Mouse (Mus musculus): ENCODE data around the gene Gpr108.

The Gpr108 gene

DNA sequence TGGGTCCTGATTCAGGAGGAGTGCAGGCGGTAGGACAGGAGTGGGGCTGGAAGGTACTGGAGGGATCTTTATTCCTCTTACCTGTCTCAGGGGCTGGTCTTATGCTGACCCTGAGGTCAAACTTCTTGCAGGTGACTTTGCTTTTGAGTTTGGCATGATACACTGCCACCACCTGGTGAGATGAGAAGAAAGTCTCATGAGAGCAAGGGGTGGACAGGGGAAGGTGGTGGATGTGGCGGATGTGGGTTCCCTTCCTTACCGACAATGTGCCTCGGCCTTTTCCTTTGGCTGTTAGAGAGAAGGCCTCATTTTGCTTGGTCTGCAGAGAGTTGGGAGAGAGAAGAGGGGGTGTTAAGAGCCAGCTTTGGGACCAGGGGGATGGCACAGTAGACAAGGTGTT is 38.9 kb downstream of the Gpr108 start:
- DNase-seq (ENCODE audit: low read depth, low spot score), result peak; percentile 77

DNA sequence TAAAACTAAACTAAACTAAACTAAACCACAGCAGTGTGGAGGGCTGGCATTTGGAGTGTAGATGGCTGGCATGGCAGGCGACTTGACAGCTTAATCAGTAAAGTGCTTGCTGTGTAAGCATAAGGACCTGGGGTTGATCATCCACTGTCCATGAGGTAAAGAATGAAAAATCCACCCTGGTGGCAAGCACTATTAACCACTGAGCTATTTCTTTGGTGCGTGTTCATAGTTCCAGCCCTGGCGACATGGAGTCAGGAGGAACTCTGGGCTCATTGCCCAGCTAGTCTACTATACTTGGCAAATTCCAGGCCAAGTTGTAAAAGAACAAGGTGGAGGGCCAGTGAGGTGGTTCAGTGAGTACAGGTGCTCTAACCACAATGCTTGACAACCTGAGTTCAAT is 40.3 kb downstream of the Gpr108 start:
- DNase-seq (ENCODE audit: low read depth, low spot score), result no peak

DNA sequence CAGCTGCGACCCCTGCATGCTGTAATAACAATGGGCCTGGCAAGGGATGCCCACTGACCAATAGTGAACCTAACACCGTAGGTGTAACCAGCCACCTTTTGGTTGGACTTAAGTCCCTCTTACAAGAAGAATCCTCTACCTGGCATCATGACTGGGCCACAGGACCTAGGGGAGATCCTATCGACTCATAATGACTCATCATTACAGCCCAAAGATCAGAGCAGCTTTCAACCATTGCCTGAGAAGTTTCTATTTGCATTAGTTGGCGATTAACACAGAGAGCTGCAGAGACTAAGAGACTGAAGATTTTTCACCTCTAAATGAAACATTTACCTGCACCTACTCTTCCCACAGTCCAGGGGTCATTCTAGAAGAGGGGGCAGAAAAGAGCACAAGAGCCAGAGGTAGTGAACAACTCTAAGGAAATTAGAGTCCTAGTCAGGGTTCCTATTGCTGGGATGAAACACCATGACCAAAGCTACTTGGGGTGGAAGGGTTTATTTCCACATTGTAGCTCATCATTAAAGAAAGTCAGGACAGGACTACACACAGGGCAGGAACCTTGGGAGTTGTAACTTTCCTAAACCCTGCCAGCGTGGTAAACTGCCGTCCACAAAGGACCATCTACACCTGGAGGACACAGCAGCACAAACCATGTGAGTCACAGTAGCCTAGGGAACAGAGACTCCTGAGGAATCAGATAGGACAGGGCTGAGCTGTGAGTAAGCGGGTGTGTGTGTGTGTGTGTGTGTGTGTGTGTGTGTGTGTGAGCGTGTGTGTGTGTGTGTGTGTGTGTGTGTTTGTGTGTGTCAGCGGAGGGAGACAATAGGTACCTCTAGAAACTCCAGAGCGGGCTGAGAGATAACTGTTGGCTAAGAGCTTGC is 46.2 kb downstream of the Gpr108 start:
- no peak for DNase-seq (ENCODE audit: low read depth, low spot score)

DNA sequence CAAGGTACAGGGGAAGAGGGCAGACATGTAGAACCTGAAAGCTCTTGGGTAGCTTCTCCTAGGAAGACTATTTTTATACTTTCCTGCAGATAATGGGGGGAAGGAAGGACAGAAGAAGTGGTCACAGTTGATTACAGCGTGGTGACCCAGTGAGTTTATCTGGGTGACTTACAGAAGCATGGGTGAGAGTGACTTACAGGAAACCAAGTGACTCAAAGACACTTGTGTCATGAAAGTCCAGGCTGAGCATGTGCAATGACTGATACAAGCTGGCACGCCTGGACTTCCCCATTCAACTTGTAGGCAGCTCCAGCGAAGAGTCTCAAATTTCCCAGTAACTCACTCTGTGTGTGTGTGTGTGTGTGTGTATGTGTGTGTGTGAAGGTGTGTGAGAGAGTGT is 50.0 kb downstream of the Gpr108 start:
- no peak for DNase-seq (ENCODE audit: low read depth, low spot score)

DNA sequence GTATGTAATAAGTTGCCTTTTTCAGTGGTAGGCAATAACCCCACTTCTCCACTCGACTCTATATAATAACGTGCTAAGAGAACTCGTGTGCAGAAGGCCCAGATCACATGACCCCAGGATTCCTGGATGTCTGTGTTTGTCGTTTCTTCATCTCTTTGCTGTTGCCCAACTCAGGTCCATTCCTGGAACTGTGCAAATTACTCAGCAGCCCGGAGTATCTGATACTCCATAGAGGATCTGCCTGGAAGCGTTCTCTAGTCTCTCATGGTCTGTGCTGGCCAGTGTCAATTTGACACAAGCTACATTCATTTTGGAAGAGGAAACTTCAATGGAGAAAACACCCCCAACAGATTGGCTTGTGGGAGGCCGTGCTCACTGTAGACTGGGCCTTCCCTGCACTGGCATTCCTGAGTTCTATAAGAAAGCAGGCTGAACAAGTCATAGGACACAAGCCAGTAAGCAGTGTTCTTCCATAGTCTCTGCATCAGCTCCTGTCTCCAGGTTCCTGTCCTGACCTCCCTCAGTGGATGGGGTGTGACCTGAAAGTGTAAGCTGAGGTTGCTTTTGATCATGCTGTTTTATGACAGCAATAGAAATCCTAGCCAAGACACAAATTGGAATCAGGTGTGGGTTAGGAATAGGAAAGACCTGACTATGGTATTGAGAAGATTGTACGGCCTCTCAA is 52.8 kb downstream of the Gpr108 start:
- DNase-seq (ENCODE audit: low read depth, low spot score), result no peak

DNA sequence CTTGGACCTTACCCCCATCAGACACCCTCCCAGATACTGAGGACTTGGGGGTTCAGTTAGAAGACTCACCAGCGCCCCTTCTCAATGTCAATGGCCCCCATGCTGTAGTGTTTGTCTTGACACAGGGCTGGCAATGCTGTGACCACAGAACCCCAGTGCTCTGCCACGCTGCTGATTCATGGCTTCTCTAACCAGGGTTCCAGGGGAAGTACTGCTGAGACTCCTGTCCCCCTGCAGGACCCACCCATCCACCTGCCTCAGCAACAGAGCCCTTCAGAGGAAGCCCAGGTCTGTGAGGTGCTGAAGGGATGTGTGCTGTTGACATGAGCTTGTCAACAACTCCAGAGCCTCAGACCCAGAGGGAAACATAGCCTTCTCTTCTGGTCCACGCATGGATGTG is 53.5 kb downstream of the Gpr108 start:
- DNase-seq (ENCODE audit: low read depth, low spot score), result peak; percentile 8

DNA sequence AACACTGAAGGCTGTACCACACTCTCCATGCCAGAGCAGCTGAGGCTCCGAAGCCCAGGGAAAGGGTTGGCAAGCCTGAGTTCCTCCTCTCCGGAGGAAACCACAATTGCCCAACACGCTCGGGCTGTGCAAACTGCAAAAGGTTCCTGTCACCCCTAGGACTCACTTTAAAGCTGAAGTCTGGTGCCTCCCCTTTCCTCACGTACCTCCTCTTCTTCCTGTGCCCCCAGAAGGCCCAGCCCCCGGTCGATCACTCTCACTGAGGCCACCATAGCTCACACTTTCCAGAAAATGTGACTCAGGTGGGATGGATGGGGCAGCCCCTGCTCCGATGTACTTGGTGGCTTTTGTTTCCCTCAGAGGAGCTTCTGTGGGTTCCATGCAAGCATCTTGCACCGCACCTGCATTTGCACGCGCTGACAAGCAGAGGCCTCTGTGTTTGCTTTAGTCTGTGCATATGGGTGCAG is 54.2 kb downstream of the Gpr108 start, which contains the start of gene Tnfsf14:
Tnfsf14 (minus strand) TSS at position 137 of the 467 bp plus-strand sequence.
- DNase-seq (ENCODE audit: low read depth, low spot score), result peak; percentile 63

DNA sequence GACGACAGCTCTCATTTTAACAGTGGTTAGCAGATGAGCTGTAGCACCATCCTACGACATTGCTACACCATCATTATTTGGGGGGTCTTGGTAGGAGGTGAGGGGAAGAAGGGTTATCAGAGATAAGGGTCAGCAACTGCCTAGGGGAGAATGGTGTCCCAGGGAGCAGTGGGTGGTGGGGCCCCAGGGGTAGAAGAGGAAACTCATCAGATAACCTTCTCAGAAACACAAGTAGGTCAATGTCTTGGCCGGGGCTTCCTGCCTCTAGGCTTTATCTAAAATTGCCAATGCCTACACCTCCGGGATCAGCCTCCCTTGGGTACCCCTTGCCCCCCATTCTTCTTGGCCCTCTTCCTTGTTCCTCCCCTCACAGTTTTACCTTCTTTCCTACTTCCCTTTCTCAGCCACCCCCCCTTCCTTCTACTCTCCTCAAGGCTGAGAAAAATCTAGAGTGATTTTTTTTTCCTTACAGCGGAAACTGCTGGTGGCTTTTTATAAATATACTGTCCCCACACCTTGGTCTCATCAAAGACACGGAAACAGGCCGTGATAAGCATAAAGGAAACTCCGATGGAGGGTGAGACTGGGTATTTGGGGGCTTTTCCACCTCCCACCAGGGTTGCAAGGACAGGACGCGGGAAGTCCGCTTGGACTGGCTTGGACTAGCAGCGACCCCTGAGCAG is 59.6 kb downstream of the Gpr108 start:
- DNase-seq (ENCODE audit: low read depth, low spot score), result peak; percentile 43

DNA sequence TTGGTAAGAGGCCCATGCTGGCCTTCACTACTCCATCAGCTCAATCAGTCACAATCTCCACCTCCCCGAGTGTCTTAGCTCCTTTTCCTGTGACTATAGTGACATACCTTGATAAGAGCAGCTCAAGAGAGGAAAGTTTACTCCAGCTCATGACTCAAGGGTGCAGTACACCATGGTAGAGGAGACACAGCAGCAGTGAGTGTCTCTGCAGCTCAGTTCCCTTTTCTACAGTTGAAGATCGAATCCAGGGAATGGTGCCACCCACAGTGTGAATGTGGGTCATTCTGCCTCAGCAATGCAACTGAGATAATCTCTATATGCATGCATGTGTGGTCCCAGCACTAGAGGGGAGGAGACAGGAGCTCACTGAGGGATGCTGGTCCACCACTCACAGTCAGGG is 62.6 kb downstream of the Gpr108 start:
- no peak for DNase-seq (ENCODE audit: low read depth, low spot score)
